Mouse (Mus musculus) ES-E14 (cell line): Measurements from ENCODE around the gene Gm6370.

Source experiments
- CHD2 ChIP-seq: IDR thresholded peaks from 2 replicates; pipeline ENCODE4 v1.6.1; 2014; ENCODE audit warnings: mild to moderate bottlenecking, low read depth, low read length, inconsistent platforms
- HCFC1 ChIP-seq: IDR thresholded peaks from 2 replicates; pipeline ENCODE4 v1.6.1; 2012; ENCODE audit warnings: low read length, inconsistent platforms, borderline replicate concordance; ENCODE audit not compliant: insufficient read depth
- MAFK ChIP-seq: IDR thresholded peaks from 2 replicates; pipeline ENCODE4 v1.6.1; 2014; ENCODE audit warnings: mild to moderate bottlenecking, low read depth, low read length, inconsistent platforms; ENCODE audit not compliant: insufficient read depth
- ZNF384 ChIP-seq: IDR thresholded peaks from 2 replicates; pipeline ENCODE4 v1.6.1; 2012; ENCODE audit warnings: low read depth, low read length, inconsistent platforms

DNA sequence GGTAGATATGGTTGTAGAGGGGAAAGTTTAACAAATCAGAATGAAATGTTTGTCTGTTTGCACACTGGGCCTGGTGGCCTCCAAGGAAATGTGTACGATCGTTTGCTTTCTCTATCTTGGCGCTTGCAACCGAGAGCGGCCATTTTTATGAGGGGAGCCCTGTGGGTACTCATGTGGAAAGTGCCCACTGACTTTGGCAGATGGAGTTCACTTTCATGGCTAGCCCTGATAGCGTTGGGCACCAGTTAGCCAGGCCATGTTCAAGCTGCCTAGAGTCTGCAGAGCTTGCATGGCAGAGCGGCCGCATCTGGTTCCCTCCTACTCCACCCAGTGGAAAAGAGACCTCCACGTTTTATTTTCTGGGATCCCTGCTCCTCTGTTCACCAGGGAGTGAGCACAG is 20.3 kb upstream of the Gm6370 start:
- no peak for TF ChIP-seq HCFC1
- TF ChIP-seq ZNF384 = no peak
- TF ChIP-seq CHD2 = no peak
- TF ChIP-seq MAFK = no peak
